Mouse (Mus musculus): ENCODE data around the gene A930004D18Rik. TPM values are rescaled to one million over a fixed set of nuclear protein-coding genes. Genes with fewer than 3 reads are reported as not detected.

Gene A930004D18Rik
- total and polyA plus RNA-seq, 3 experiments = 0.39 to 1.8 TPM; not detected in 1

GRCm38 (mm10) chr2:17989562-17989961 lies 48.0 kb downstream of the A930004D18Rik start:
- Histone ChIP-seq H3K4me1 (ENCODE audit: control insufficient read depth in 1 of 2, insufficient read depth in 2 of 2, low read length in 2 of 2) (no peaks in the 10 kb centered on the region), H3K9ac (ENCODE audit: control insufficient read depth, low read depth, low read length, poor library complexity, severe bottlenecking) (no peak overlapping the region), H3K4me3 (ENCODE audit: control insufficient read depth in 1 of 2, insufficient read depth in 1 of 2, low read depth in 2 of 2, low read length in 2 of 2) (no peak overlapping the region), H3K27me3 (ENCODE audit: control insufficient read depth in 1 of 2, insufficient read depth in 2 of 2, low read length in 2 of 2) (no peaks in the 10 kb centered on the region), H3K79me2 (ENCODE audit: control insufficient read depth, insufficient read depth, low read length, poor library complexity) (no peaks in the 10 kb centered on the region), H3K36me3 (ENCODE audit: control insufficient read depth in 1 of 2, insufficient read depth in 2 of 2, low read length in 2 of 2) (no peaks in the 10 kb centered on the region), H3K27ac (ENCODE audit: control insufficient read depth, low read depth, low read length) (no peak overlapping the region), H3K9me3 (replicated peaks; ENCODE audit: insufficient read depth, low read length) (no peaks in the 10 kb centered on the region)
- no peak for TF ChIP-seq MXI1 (IDR thresholded peaks at IDR 0.05; ENCODE audit: low read depth, low read length)
- no peak for TF ChIP-seq E2F4 (IDR thresholded peaks at IDR 0.05; ENCODE audit: borderline replicate concordance, low read depth, low read length)
- no peak for DNase-seq (ENCODE audit: low read depth, low spot score)

GRCm38 (mm10) chr2:17989115-17989514 lies 48.4 kb downstream of the A930004D18Rik start:
- DNase-seq (ENCODE audit: low read depth, low spot score) = no peak
- H3K27ac ChIP-seq (ENCODE audit: control insufficient read depth, low read depth, low read length) = no peak overlapping the region
- H3K4me1 ChIP-seq (ENCODE audit: control insufficient read depth in 1 of 2, insufficient read depth in 2 of 2, low read length in 2 of 2) = no peaks in the 10 kb centered on the region

GRCm38 (mm10) chr2:17986694-17987093 lies 50.8 kb downstream of the A930004D18Rik start:
- no peak for DNase-seq (ENCODE audit: low read depth, low spot score)
- Histone ChIP-seq H3K27me3 (ENCODE audit: control insufficient read depth in 1 of 2, insufficient read depth in 2 of 2, low read length in 2 of 2) (no peaks in the 10 kb centered on the region), H3K9me3 (replicated peaks; ENCODE audit: insufficient read depth, low read length) (no peaks in the 10 kb centered on the region), H3K4me1 (ENCODE audit: control insufficient read depth in 1 of 2, insufficient read depth in 2 of 2, low read length in 2 of 2) (no peaks in the 10 kb centered on the region), H3K9ac (ENCODE audit: control insufficient read depth, low read depth, low read length, poor library complexity, severe bottlenecking) (no peak overlapping the region), H3K4me3 (ENCODE audit: control insufficient read depth in 1 of 2, insufficient read depth in 1 of 2, low read depth in 2 of 2, low read length in 2 of 2) (no peak overlapping the region), H3K79me2 (ENCODE audit: control insufficient read depth, insufficient read depth, low read length, poor library complexity) (no peaks in the 10 kb centered on the region), H3K36me3 (ENCODE audit: control insufficient read depth in 1 of 2, insufficient read depth in 2 of 2, low read length in 2 of 2) (no peaks in the 10 kb centered on the region), H3K27ac (ENCODE audit: control insufficient read depth, low read depth, low read length) (no peak overlapping the region)
- TF ChIP-seq ELF1 (IDR thresholded peaks at IDR 0.05; ENCODE audit: low read depth, low read length) (no peak), KAT2A (conservative IDR thresholded peaks at IDR 0.05; ENCODE audit: low read depth, low read length) (no peak), SMC3 (IDR thresholded peaks at IDR 0.05; ENCODE audit: low read depth, low read length) (no peak), CHD2 (IDR thresholded peaks at IDR 0.05; ENCODE audit: low read length) (no peak), MXI1 (IDR thresholded peaks at IDR 0.05; ENCODE audit: low read depth, low read length) (no peak), RAD21 (IDR thresholded peaks at IDR 0.05; ENCODE audit: low read depth, low read length) (no peak)

More at GRCm38 (mm10) chr2:17989115-17989514, 48.4 kb downstream of the A930004D18Rik start:
- H3K9me3 ChIP-seq (replicated peaks; ENCODE audit: insufficient read depth, low read length) = no peaks in the 10 kb centered on the region
- no peak overlapping the region for H3K4me3 ChIP-seq (ENCODE audit: control insufficient read depth in 1 of 2, insufficient read depth in 1 of 2, low read depth in 2 of 2, low read length in 2 of 2)
- no peak overlapping the region for H3K9ac ChIP-seq (ENCODE audit: control insufficient read depth, low read depth, low read length, poor library complexity, severe bottlenecking)
- no peak for TF ChIP-seq ZC3H11A (IDR thresholded peaks at IDR 0.05; ENCODE audit: low read depth, low read length)
- no peaks in the 10 kb centered on the region for H3K27me3 ChIP-seq (ENCODE audit: control insufficient read depth in 1 of 2, insufficient read depth in 2 of 2, low read length in 2 of 2)
- H3K36me3 ChIP-seq (ENCODE audit: control insufficient read depth in 1 of 2, insufficient read depth in 2 of 2, low read length in 2 of 2) = no peaks in the 10 kb centered on the region
- no peaks in the 10 kb centered on the region for H3K79me2 ChIP-seq (ENCODE audit: control insufficient read depth, insufficient read depth, low read length, poor library complexity)

- Histone ChIP-seq H3K9ac (ENCODE audit: control insufficient read depth, low read depth, low read length, poor library complexity, severe bottlenecking) (no peak overlapping the region), H3K36me3 (ENCODE audit: control insufficient read depth in 1 of 2, insufficient read depth in 2 of 2, low read length in 2 of 2) (no peaks in the 10 kb centered on the region), H3K27ac (ENCODE audit: control insufficient read depth, low read depth, low read length) (no peak overlapping the region), H3K4me1 (ENCODE audit: control insufficient read depth in 1 of 2, insufficient read depth in 2 of 2, low read length in 2 of 2) (no peaks in the 10 kb centered on the region), H3K4me3 (ENCODE audit: control insufficient read depth in 1 of 2, insufficient read depth in 1 of 2, low read depth in 2 of 2, low read length in 2 of 2) (no peak overlapping the region), H3K9me3 (replicated peaks; ENCODE audit: insufficient read depth, low read length) (no peaks in the 10 kb centered on the region), H3K27me3 (ENCODE audit: control insufficient read depth in 1 of 2, insufficient read depth in 2 of 2, low read length in 2 of 2) (no peaks in the 10 kb centered on the region), H3K79me2 (ENCODE audit: control insufficient read depth, insufficient read depth, low read length, poor library complexity) (no peaks in the 10 kb centered on the region)
- DNase-seq (ENCODE audit: low read depth, low spot score) = no peak
- no peak for TF ChIP-seq CHD2 (IDR thresholded peaks at IDR 0.05; ENCODE audit: low read length)
- TF ChIP-seq NELFE (IDR thresholded peaks at IDR 0.05; ENCODE audit: low read depth, low read length) = no peak
- TF ChIP-seq USF2 (IDR thresholded peaks at IDR 0.05; ENCODE audit: borderline replicate concordance in 1 of 2, insufficient read depth in 1 of 2, low read depth in 1 of 2, low read length in 2 of 2) = no peak
- TF ChIP-seq POLR2A (IDR thresholded peaks at IDR 0.05; ENCODE audit: control insufficient read depth in 1 of 2, insufficient read depth in 1 of 2, low read depth in 1 of 2, low read length in 2 of 2, poor library complexity in 1 of 2) = no peak
- TF ChIP-seq POLR2AphosphoS5 (IDR thresholded peaks at IDR 0.05; ENCODE audit: borderline replicate concordance, low read depth, low read length) = no peak
- TF ChIP-seq NRF1 (IDR thresholded peaks at IDR 0.05; ENCODE audit: insufficient read depth, low read depth, low read length, poor library complexity, severe bottlenecking) = no peak
- no peak for TF ChIP-seq MYC (IDR thresholded peaks at IDR 0.05; ENCODE audit: low read depth, low read length)
- TF ChIP-seq MAFK (IDR thresholded peaks at IDR 0.05; ENCODE audit: borderline replicate concordance, low read depth, low read length) = no peak
Observed at GRCm38 (mm10) chr2:17984774-17985173, 52.8 kb downstream of the A930004D18Rik start.
